Mouse (Mus musculus): ENCODE measurements around the gene Gm10226. TPM values are rescaled to one million over a fixed set of nuclear protein-coding genes. Genes with fewer than 3 reads are reported as not detected.
"Not testable (repeated sequence)": the region's sequence is repeated elsewhere in the genome, so short reads cannot be mapped to it uniquely, and the experiment has no call there.

Gene Gm10226
- polyA plus RNA-seq (2015; fragmentation: Nextera tagmentation; extraction: Ambion mirVana) = 4.7 and 8.0 TPM in 2 replicates

DNA sequence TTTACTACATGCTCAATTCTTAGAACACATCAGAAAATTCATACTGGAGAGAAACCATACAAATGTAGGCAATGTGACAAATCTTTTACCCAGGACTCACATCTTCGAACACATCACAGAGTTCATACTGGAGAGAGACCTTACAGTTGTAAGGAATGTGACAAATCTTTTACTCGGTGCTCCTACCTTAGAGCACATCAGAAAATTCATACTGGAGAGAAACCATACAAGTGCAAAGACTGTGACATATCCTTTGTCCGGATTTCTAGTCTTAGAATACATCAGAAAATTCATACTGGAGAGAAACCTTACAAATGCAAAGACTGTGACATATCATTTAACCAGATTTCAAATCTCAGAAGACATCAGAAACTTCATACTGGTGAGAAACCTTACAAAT, at the start of gene Gm10226:
TSS of gene Gm10226 (plus strand) at position 301 of the 400 bp plus-strand sequence.
- H3K9me3 ChIP-seq = no peaks in the 10 kb centered on the region

DNA sequence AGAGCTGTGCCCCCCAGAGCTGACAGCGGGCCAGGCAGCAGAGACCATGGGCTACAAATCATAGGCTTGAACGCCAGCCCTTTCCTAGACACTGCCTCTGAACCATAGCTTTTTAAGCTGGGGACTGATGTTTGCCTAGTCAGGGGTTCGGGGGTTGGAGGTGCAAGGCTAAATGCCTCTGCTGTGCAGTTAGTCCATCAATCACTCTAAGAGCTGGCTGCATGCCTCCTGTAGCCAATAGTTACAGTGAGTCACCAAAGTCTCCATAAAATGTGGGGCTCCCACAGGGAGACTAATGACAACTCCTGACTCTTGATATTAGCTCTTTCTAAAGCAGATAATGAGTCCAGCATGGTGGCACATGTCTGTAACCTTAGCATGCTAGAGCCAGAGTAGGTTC, 42.9 kb upstream of the Gm10226 start:
- Histone ChIP-seq H3K27ac (no peak overlapping the region), H3K36me3 (no peaks in the 10 kb centered on the region), H3K9ac (no peak overlapping the region), H3K4me1 (no peaks in the 10 kb centered on the region), H3K4me2 (no peak overlapping the region), H3K9me3 (no peaks in the 10 kb centered on the region), H3K27me3 (replicated peaks) (no peaks in the 10 kb centered on the region), H3K4me3 (replicated peaks) (no peak overlapping the region)
- WGBS = 24% methylated on average over 3 of the region's 3 CpGs
- no peak for ATAC-seq (ENCODE audit: insufficient read depth, low FRiP score, low read depth)

More for the DNA sequence above, at the start of gene Gm10226:
- Histone ChIP-seq H3K4me2 (no peak within 1 kb of the TSS), H3K27me3 (replicated peaks) (no peaks in the 10 kb centered on the region), H3K36me3 (no peaks in the 10 kb centered on the region), H3K27ac (no peak within 1 kb of the TSS), H3K4me1 (no peaks in the 10 kb centered on the region), H3K4me3 (replicated peaks) (no peak within 1 kb of the TSS), H3K9ac (no peak within 1 kb of the TSS)
- no peak for ATAC-seq (ENCODE audit: insufficient read depth, low FRiP score, low read depth)
- 88% methylated on average over 3 of the region's 3 CpGs for WGBS

DNA sequence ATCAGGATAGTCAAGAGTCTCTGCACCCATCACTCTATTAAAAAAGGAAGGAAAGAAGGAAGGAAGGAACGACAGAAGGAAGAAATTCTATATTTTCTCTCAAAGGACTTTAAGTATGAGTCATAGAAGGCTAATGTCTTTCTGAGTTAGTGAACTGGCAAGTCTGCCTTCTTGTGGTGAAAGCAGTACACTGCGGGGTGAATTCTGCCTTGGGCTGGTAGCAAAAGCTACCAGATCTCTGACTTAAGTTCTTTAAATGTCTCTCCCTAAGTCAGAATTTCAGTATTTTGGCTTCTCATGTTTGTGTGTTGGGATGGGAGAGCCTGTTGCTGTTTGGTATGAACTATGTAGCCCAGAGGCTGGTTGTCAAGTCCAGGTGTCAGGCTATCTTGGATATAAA, 41.7 kb upstream of the Gm10226 start:
- 0 out of 2 replicates have a peak, but pooled peaks have one; percentile 29 for ATAC-seq (ENCODE audit: insufficient read depth, low FRiP score, low read depth)
- Histone ChIP-seq H3K27ac (peak overlapping the region; percentile 81), H3K4me2 (peak overlapping the region; percentile 45), H3K9me3 (no peaks in the 10 kb centered on the region), H3K4me3 (replicated peaks) (peak overlapping the region; percentile 50), H3K9ac (no peak overlapping the region), H3K36me3 (no peaks in the 10 kb centered on the region), H3K4me1 (no peaks in the 10 kb centered on the region), H3K27me3 (replicated peaks) (no peaks in the 10 kb centered on the region)
- 20% methylated on average over 2 of the region's 2 CpGs for WGBS

DNA sequence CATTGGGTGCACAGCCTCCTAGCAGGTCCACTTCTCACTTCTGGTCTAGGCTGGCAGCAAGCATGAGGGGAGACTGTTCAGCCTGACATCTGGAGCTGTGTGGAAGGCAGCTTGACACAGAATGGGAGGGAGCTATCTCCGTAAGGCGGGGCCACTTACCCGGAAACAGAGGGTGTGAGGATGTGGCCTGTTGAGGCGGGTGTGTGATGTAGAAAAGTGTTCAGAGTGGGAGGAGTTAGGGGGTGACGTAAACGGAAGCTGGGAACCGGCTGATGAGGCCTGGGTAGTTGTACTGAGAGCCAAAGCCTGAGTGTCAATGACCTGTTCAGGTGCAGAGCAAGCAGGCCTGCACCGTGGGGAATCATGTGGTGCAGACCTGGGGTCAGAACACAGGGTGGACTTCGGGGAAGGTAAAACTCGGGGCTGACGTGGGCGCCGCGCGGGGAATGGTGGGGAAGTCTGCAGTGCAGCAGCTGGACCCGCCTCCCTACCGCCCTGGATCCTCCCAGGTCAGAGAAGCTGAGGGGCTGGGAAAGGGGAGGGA, 41.2 kb upstream of the Gm10226 start, which contains the start of gene Zfp983:
TSS of gene Zfp983 (plus strand) at position 261 of the 544 bp plus-strand sequence.
- peak; percentile 99 for ATAC-seq (ENCODE audit: insufficient read depth, low FRiP score, low read depth)
- H3K4me1 ChIP-seq; H3K27me3 ChIP-seq (replicated peaks); H3K36me3 ChIP-seq; H3K9ac ChIP-seq; H3K9me3 ChIP-seq: not testable (repeated sequence)
- Histone ChIP-seq H3K27ac (peak within 1 kb of the TSS; percentile 81), H3K4me3 (replicated peaks) (peak within 1 kb of the TSS; percentile 50), H3K4me2 (peak within 1 kb of the TSS; percentile 45)
- WGBS = under 1% methylated on average over 17 of the region's 17 CpGs

DNA sequence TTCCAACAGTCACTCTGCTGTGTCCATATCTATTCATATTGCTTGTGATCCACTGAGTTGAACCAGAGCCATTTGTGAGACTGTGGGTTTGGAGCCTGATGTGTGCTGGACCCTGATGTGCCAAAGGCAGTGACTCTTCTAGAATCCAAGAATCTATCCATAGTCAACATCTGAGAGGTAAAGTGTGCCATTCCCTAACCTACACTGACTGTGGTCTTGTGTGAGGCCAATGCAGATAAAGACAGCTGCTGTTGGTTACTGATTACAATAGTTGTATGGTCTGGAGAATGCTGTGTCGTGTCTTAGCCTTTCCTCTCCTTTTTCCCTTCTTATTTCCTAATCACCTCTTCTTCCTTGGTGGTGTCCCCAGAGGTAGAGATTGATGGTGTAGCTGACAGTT, 12.8 kb upstream of the Gm10226 start:
- not testable (repeated sequence) for H3K4me2 ChIP-seq; H3K27me3 ChIP-seq (replicated peaks); H3K27ac ChIP-seq; ATAC-seq (ENCODE audit: insufficient read depth, low FRiP score, low read depth); H3K9ac ChIP-seq; H3K9me3 ChIP-seq; H3K36me3 ChIP-seq; H3K4me1 ChIP-seq; H3K4me3 ChIP-seq (replicated peaks)
- 19% methylated on average over 1 of the region's 1 CpGs for WGBS

DNA sequence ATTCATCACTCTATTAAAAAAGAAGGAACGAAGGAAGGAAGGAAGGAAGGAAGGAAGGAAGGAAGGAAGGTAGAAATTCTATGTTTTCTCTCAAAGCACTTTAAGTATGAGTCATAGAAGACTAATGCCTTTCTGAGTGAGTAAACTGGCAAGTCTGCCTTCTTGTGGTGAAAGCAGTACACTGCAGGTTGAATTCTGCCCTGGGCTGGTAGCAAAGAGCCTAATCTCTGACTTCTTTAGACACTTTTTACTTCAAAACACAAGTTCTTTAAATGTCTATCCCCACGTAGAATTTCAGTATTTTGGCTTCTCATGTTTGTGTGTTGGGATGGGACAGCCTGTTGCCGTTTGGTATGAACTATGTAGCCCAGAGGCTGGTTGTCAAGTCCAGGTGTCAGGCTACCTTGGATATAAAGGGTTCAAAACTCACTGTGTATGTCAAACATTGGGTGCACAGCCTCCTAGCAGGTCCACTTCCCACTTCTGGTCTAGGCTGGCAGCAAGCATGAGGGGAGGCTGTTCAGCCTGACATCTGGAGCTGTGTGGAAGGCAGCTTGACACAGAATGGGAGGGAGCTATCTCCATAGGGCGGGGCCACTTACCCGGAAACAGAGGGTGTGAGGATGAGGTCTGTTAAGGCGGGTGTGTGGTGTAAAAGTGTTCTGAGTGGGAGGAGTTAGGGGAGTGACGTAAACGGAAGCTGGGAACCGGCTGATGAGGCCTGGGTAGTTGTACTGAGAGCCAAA, 12.2 kb upstream of the Gm10226 start:
- 3% methylated on average over 9 of the region's 9 CpGs for WGBS
- ATAC-seq (ENCODE audit: insufficient read depth, low FRiP score, low read depth) = peak; percentile 100
- Histone ChIP-seq H3K27ac (peak overlapping the region; percentile 79), H3K27me3 (replicated peaks) (no peaks in the 10 kb centered on the region), H3K9me3 (no peaks in the 10 kb centered on the region), H3K36me3 (no peaks in the 10 kb centered on the region), H3K4me2 (peak overlapping the region; percentile 56), H3K9ac (no peak overlapping the region), H3K4me3 (replicated peaks) (peak overlapping the region; percentile 50), H3K4me1 (no peaks in the 10 kb centered on the region)

DNA sequence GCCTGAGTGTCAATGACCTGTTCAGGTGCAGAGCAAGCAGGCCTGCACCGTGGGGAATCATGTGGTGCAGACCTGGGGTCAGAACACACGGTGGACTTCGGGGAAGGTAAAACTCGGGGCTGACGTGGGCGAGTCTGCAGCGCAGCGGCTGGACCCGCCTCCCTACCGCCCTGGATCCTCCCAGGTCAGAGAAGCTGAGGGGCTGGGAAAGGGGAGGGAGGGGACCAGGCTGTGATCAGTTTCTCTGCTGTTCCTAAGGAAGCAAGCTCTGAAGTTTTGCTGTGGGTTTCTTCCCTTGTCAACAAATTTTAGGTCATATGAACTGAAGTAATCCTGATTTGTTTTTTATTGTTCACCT, 11.7 kb upstream of the Gm10226 start:
- WGBS = 0% methylated on average over 10 of the region's 10 CpGs
- not testable (repeated sequence) for H3K36me3 ChIP-seq; H3K9me3 ChIP-seq; H3K9ac ChIP-seq; H3K4me1 ChIP-seq; H3K27me3 ChIP-seq (replicated peaks)
- H3K4me2 ChIP-seq = peak overlapping the region; percentile 56
- H3K27ac ChIP-seq = peak overlapping the region; percentile 79
- ATAC-seq (ENCODE audit: insufficient read depth, low FRiP score, low read depth) = peak; percentile 88
- H3K4me3 ChIP-seq (replicated peaks) = peak overlapping the region; percentile 50

DNA sequence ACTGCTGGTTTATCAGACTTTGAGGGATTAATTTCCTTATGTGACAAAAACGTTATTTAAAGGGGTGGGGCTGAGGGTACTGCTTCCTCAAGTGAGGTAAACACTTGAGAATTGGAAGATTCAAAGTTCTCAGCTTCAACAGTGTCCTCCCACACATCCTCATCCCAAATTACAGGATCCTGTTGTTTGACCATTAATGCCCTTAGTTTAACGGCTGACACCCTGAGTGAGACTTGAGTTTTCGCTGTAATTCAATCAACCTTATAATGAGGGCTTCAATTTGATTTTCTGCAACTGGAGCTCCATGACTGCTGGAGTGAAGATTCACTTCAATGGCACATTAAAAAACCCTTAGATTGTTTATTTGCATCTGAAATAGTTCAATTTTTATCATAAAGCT, 1.7 kb downstream of the Gm10226 start:
- Histone ChIP-seq H3K4me3 (replicated peaks) (no peak overlapping the region), H3K4me1 (no peaks in the 10 kb centered on the region), H3K27ac (no peak overlapping the region), H3K4me2 (no peak overlapping the region), H3K36me3 (no peaks in the 10 kb centered on the region), H3K9me3 (no peaks in the 10 kb centered on the region), H3K9ac (no peak overlapping the region), H3K27me3 (replicated peaks) (no peaks in the 10 kb centered on the region)
- ATAC-seq (ENCODE audit: insufficient read depth, low FRiP score, low read depth) = no peak
- 66% methylated on average over 3 of the region's 3 CpGs for WGBS

DNA sequence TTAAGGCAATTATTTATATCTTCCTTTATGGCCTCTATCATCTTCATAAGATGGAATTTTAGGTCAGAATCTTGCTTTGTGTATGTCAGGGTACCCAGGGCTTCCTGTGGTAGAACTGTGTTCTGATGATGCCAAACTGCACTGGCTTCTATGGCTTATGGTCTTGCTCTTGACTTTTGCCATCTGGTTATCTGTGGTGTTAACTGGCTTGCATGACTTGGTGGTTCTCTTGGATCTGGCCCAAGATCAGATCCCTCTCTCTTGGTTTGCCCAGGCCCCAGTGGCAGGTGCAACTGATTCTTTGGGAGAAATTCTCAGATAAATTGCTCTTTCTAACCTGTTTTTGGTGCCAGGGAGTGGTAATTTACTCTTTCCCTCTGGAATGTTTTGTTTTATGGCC, 4.4 kb downstream of the Gm10226 start:
- H3K4me1 ChIP-seq = no peaks in the 10 kb centered on the region
- ATAC-seq (ENCODE audit: insufficient read depth, low FRiP score, low read depth) = no peak

DNA sequence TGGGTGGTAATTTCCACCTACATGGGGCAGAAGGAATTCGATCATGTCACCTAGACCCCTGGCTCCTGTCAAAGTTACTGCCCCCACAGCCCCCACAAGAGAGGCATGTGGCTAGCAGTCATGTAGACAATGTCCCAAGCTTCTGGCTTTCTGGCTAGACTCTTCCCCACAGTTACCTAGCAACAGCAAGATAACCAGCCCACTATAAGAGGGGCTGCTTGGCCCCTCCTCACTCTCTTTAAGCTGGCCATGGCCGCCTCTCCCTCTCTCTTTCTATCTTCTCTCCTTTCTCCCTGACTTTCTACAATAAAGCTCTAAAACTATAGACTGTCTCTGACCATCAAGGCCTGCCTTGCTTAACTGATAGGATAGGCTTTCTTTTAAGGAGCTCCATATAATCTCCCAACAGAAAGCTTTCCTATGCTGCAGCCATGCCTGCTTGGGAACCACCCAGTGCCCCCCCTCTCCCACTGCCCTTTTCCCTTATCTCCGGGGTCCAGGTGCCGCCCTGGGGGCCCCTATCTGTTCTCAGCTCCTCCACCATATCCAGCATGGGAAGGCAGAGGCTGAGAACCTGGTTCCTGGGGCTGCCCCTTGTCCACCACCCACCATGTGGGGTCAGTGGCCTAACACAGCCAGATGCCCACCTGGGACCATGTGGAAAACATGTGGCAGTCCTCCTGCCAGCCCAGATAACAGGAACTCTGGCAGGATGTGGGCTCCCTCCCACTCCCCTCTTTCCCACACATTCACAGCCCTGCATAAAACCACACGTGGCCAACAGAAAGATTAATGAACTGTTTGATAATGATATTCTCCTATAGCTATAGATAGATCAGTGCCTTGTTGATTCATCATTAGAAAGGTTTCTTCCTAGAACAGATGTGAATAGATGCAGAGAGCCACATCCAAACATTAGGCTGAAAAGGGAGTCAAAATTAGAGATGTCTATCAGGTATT, 10.9 kb downstream of the Gm10226 start:
- no peak overlapping the region for H3K4me3 ChIP-seq (replicated peaks)
- ATAC-seq (ENCODE audit: insufficient read depth, low FRiP score, low read depth) = peak; percentile 74; the same call in 1 of the 2 replicates
- WGBS = 34% methylated on average over 5 of the region's 5 CpGs

More for the DNA sequence above, 4.4 kb downstream of the Gm10226 start:
- Histone ChIP-seq H3K27me3 (replicated peaks) (no peaks in the 10 kb centered on the region), H3K9ac (no peak overlapping the region), H3K36me3 (no peaks in the 10 kb centered on the region), H3K4me3 (replicated peaks) (no peak overlapping the region), H3K9me3 (no peaks in the 10 kb centered on the region), H3K4me2 (no peak overlapping the region), H3K27ac (no peak overlapping the region)

DNA sequence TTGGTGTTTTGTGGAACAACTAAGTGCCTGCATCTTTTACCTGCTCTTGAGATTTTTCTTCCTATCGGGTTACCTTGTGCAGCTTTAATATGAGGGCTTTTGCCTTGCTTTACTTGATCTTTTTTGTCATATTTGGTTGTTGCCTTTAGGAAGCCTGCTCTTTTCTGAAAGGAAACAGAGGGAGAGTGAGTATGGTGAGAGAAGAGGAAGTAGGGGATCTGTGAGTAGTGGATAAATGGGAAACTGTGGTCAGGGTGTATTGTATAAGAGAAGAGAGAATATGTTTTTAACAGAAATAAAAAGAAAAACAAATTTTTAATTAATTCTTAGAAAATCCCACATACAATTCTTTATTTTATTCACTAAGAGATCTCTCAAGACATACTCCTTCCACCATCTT, 11.8 kb downstream of the Gm10226 start:
- no peaks in the 10 kb centered on the region for H3K4me1 ChIP-seq
- H3K27ac ChIP-seq = no peak overlapping the region
- no peak overlapping the region for H3K4me3 ChIP-seq (replicated peaks)
- no peak overlapping the region for H3K4me2 ChIP-seq
- no peaks in the 10 kb centered on the region for H3K36me3 ChIP-seq
- WGBS = 77% methylated on average over 1 of the region's 1 CpGs
- no peaks in the 10 kb centered on the region for H3K9me3 ChIP-seq
- no peak overlapping the region for H3K9ac ChIP-seq
- ATAC-seq (ENCODE audit: insufficient read depth, low FRiP score, low read depth) = no peak
- no peaks in the 10 kb centered on the region for H3K27me3 ChIP-seq (replicated peaks)

More for the DNA sequence above, 10.9 kb downstream of the Gm10226 start:
- Histone ChIP-seq H3K27me3 (replicated peaks) (no peaks in the 10 kb centered on the region), H3K9ac (no peak overlapping the region), H3K4me1 (no peaks in the 10 kb centered on the region), H3K4me2 (no peak overlapping the region), H3K27ac (no peak overlapping the region), H3K36me3 (no peaks in the 10 kb centered on the region), H3K9me3 (no peaks in the 10 kb centered on the region)
